Mouse (Mus musculus): ENCODE results near the gene Zbtb11.
"Not testable (repeated sequence)": the region's sequence is repeated elsewhere in the genome, so short reads cannot be mapped to it uniquely, and the experiment has no call there.

Gene Zbtb11

DNA sequence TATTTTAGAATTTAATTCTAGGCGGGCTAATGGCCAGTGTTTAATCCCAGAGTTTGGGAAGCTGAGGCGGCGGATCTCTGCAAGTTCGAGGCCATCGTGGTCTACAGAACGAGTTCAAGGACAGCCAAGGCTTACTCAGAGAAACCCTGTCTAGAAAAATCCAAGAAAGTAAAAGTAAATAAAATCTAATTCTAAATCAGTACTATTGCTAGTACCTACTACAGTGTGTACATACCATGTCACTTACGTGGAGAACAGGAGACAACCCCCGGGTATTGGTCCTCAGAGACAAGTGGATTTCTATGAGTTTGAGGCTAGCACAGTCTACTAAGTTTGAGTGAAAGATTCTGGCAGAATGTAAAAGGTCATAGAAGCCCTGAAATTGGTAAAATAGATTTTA, 64.4 kb downstream of the Zbtb11 start:
- DNase-seq (ENCODE audit: low spot score in 2 of 2) = no peak

DNA sequence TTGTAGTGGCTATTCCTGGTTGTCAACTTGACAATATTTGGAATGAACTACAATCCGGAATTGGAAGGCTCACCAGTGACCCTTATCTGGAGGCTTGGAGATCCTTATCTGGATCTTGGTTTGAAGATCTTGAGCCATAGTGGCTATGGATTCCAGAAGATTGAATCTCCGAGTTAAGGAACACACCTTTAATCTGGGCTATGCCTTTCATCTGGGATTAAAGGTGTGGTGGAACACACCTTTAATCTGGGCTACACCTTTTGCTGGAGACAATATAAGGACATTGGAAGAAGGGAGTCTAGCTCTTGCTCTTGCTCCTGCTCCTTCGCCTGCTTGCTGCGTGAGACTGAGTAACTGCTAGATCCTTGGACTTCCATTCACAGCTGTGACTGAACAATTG, 74.4 kb downstream of the Zbtb11 start, which contains the start of gene Senp7:
Gene Senp7 (plus strand): TSS at position 301 of the 400 bp plus-strand sequence.
- DNase-seq (ENCODE audit: low spot score in 2 of 2) = not testable (repeated sequence)

DNA sequence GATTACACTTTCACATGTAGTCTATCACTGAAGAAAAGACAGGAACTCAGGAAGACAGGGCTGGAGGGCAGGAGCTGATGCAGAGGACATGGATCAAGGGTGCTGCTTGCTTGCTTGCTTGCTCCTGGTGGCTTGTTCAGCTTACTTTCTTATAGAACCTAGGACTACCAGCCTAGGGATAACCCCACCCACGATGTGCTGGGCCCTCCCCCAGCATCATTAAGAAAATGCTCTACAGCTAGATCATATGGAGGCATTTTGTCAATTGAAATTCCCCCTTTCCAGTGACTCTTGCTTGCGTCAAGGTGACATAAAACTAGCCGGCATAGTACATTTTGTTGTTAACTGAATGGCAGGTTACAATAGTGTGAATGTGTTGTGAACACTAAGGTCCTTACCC, 82.2 kb downstream of the Zbtb11 start:
- no peak for DNase-seq (ENCODE audit: low spot score in 2 of 2)

DNA sequence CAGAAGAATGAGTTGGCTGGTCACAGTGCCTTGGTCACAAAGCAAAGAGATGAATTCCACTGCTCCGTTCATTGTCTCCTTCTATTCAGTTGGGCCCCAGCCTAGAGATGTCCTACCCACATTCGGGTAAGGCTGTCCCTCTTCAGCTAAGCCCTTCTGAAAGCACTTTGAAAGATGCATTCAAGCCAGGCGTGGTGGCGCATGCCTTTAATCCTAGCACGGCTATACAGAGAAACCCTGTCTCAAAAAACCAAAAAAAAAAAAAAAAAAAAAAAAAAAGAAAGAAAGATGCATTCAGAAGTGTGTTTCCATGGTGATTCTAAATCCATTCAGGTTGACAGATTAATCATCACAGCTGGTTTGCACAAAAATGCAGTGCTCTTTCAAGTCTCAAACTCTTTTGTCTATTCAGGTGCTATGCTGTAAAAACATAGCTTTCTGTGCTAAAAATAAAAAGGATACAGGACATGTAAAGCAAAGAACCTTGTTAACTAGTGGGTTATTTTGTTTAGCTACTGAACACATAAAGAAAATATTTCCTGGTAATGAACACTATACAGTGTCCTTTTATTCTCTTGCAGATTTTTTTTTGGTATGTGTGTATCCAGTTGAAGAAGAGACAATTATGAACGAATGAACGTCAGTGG, 83.4 kb downstream of the Zbtb11 start:
- DNase-seq (ENCODE audit: low spot score in 2 of 2) = no peak

- DNase-seq (ENCODE audit: low spot score in 2 of 2) = no peak
These were observed 84.5 kb downstream of the Zbtb11 start for GRCm38 (mm10) chr16:56058151-56058550.
